Mouse (Mus musculus): ENCODE measurements around the gene Tulp4. TPM values are rescaled to one million over a fixed set of nuclear protein-coding genes. Genes with fewer than 3 reads are reported as not detected.

The Tulp4 gene
- total RNA-seq (2021), result 100 to 1,000 TPM; 355 to 366 TPM
- long read RNA-seq, experiment 1, full-length matches to known transcripts, result 3 of 42 reads
- long read RNA-seq, experiment 1, partial matches to known transcripts, result 28 of 42 reads
- long read RNA-seq, experiment 1, other reads (novel, unspliced or antisense), result 11 of 42 reads
- long read RNA-seq, experiment 2, partial matches to known transcripts, result 18 of 29 reads
- long read RNA-seq, experiment 2, other reads (novel, unspliced or antisense), result 9 of 29 reads

DNA sequence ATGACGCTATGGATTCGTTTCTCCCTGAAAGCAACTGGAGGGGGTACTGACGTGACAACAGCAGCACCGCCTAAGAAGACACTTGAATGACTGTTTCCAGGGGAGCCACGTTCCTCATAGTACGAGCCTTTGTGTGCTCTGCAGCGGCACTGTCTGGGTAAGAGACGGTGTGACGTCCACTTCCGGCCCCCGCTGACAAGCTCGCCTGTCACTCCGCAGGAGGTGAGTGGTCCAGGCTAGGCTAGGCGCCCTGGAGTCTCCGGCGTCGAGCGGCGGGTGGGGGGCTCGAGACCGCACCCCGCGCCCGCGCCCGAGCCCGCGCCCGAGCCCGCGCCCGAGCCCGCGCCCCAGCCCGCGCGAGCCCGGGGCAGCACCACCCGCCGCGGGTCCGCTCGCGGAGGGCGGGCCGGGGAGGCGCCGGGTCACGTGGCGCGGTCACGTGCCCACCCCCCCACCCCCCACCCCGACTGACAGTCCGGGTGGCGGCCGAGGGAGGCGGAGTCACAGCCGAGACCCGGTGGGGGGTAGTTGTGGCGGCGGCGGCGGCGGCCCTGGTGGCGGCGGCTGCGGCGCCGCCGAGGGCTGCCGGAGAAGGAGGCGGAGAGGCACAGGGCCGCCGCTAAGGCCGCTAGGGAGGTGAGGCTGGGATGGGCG, at the start of gene Tulp4:
TSS of gene Tulp4 (plus strand) at position 77 of the 654 bp plus-strand sequence.
- DNase-seq (ENCODE audit: low spot score in 2 of 2), result peak; percentile 71 to 82

DNA sequence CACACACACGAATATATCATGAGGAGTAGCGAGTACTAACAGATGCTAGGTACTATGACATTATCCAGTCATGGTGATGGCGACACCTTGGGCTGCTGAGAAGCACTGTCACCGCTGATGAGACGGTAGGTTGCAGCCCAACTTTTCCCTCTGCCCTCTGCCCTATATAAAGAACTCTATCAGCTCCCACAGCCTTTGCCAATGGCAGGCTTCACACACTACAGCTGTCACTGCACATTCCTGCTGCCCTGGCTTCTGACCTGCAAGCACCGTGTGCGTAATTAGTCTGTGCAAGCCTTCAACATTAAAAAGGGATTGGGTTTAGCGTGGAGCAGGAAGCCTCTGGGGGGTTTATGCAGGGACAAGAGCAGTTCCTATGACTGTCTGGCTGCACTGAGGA, 43.4 kb upstream of the Tulp4 start:
- DNase-seq (ENCODE audit: low spot score in 2 of 2), result no peak

DNA sequence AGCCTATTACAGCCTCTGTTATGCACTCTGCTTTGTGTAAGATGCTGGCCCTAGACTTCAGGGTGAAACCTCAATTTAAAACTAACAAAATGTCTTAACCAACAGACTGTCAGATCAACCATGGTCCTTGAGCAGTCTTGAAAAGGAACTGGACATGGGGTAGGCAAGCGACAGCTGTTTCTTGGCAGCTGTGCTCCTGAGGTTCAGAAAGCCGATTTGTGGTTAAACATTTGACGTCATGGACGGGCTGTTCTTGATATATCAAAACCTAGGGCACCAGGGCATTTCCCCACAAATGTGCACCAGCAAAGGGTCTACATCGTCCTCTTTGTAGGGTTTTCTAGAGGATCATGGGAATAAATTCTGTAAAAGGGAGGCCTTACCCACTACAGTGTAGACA, 42.7 kb upstream of the Tulp4 start:
- DNase-seq (ENCODE audit: low spot score in 2 of 2), result no peak

DNA sequence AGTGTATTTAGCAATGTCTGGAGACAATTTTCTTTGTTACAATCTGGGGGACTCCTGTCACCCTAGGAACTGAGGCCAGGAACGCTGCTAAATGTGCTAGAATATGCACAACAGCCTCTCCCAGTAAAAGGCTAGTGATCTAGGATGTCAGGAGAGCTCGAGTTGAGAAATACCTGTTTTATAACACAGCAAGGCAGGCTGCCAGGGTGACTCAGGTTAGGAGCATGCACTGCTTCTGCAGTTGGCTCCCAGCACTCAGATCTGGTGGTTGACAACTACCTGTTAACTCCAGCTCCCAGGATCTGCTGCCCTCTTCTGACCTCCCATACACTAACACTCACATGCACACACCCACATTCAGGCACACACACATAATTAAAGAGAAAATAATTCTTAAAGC, 40.2 kb upstream of the Tulp4 start:
- DNase-seq (ENCODE audit: low spot score in 2 of 2), result no peak

DNA sequence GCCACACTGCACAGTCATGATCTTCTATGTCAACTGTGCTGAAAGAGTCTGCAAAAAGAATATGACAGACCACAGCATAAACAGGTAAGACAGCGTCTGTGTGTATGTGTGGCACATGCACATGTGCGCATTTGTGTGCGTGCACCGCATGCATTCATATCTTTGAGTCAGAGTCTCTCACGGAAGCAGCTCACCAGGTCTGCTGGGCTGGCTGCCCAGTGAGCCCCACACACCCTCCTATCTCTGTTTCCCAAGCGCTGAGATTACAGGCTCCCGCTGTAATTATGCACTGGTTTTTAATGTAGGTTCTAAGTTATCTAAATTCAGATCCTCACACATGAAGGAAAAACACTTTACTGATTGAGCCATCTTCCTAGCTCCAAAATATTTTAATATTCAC, 38.6 kb upstream of the Tulp4 start:
- no peak for DNase-seq (ENCODE audit: low spot score in 2 of 2)

DNA sequence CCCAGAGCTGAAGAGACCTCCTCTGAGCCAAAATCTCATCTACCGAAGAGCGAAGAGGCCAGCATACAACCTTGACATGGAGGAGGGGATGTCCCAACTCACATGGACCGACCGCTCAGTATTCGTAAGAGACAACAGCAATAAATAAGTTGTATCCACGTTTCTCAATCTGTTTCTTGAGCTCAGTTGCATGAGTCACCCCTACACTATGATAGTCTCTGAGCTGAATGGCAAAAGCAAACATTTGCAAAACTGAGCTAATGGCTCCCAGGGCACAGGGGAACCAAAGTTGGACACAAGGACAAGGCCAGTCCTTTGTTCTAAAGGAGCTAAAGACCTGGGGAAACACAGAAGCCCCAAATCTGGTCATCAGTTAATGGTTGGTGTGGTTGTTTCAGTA, 36.4 kb upstream of the Tulp4 start:
- DNase-seq (ENCODE audit: low spot score in 2 of 2), result no peak

DNA sequence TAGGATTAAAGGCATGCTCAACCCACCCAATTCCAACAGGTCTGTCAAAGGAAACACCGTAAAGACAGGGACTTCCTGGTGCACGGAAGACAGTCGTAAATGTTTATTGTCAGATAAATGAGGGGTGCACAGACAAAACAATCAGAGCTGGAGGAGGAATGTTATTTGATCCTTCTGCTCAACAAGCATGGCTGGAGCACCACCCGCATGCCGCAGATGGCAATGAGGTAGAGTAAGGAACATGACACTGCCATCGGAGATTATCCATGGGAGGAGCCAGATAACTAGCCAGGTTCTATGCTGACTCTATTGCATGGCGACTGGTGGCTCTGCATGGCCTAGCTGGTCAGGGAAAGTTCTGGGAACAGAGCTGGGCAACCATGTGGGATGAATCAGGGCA, 32.8 kb upstream of the Tulp4 start:
- DNase-seq (ENCODE audit: low spot score in 2 of 2), result no peak

DNA sequence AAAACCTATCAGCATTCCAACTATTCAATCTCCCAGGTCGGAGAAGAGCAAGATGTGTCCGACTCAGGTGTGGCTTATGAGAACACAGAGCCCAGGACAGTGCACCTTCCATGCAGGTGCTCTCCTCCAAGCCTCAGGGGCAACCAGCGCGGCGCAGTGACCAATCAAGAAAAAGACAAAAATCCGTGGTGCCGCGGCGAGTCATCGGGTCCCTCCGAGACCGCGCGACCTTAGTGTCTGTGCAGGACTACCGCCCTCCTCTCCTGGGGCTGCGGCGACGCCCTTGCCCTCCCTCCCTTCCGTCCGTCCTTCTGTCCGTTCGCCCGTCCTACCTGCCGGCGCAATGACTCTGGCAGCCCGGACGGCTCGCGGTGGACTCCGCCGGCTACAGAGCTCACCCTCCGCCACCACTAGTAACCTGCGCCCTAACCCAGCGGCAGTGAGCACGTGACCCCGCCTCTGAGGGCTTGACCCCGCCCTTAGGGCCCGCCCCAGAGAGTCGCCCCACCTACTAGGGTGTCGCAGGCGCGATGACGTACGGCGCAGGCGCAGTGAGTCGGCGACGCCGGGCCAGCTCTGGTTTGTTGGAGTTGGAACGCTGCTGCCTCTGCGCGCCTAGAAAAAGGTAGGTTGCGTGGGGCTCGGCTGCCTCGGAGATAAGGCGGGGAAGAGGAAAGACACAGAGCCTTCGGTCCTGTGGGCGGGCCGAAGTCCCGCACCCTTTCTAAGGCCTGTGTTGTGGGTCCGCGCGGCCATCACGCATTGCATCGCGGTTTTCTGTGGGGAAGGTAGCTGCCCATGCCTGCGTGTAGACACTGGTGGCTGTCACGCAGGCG, 26.7 kb upstream of the Tulp4 start, which contains the start of the genes Serac1 and Gtf2h5:
TSS of gene Serac1 (minus strand) at position 455 of the 836 bp plus-strand sequence.
TSS of gene Gtf2h5 (plus strand) at position 500 of the 836 bp plus-strand sequence.
- peak; percentile 98 to 99 for DNase-seq (ENCODE audit: low spot score in 2 of 2)

DNA sequence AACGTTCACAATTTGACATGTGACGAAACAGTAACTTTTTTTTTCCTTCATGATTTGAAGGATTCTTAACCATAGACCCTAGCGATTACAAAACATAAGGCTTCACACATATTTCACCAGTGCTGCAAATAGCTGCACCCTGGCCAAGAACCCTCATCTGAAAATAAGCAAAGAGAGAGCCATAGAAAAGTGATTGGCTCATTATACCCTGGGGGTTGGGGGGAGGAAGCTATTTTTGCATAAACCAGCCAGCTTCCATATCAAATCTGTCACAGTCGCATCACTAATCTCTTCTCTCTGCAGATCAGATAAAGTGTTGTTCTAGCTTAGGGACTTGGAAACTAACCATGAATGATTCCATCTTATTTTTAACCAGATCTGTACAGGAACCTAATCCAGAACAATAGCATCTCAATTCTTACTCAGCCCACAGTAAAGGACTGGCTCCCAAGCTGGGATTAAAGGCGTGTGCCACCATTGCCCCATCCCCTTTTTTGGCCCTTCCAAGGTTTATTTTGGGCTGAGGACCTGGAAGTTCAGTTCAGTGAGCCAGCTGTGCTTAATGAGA, 22.8 kb upstream of the Tulp4 start:
- DNase-seq (ENCODE audit: low spot score in 2 of 2), result no peak

DNA sequence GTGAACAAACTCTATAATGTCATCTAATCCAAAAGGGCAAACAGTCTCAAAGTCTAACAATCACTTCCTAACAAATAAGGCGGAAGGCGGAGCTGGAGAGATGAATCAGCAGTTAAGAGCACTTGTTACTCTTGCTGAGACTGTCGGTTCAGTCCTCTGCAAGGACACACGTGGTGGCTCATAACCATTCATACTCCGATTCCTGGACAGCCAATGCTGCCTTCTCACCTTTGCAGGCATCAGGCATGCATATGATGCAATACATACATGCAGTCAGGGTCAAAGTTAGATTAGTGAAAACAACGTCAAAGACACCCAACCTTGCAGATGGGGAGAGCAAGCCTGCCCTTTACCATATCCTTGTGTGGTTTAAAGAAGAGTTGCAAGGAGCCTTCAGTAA, 14.6 kb upstream of the Tulp4 start:
- no peak for DNase-seq (ENCODE audit: low spot score in 2 of 2)

DNA sequence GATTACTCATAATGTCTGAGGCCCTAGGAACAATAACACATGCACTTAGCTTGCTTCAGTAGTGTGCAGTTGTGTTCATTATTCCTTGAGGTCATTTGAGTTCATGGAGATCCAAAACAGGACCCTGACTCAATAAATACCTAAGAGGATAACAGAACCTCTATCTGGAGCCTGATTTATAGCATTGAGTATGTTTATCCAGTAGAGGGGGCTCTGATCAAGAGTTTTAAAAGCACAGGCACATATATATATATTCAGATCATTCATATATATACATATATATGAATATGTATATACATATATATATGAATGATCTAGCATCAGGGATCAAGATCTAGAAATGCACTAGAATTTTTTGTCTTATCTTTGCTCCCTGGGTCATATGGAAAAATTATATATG, 10.7 kb upstream of the Tulp4 start:
- DNase-seq (ENCODE audit: low spot score in 2 of 2), result no peak

DNA sequence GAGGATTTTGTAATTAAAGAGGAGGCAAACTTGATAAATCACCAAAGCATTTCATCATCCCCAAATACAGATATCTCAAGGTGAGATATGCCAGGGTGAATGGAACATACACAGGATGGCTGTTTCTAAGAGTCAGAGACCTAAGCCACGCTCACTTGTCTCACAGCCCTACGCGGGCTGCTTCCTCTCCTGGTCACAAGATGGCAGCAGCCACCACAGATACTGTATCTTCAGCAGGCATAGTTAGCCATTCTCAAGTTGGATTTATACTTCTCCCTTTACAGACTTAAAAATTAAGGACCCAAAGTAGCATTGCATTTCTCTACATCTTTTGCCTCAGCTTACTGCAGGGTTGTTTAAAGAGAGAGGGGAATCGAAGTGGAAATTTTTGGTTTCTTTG, 8.4 kb upstream of the Tulp4 start:
- DNase-seq (ENCODE audit: low spot score in 2 of 2), result peak; percentile 58 to 66

DNA sequence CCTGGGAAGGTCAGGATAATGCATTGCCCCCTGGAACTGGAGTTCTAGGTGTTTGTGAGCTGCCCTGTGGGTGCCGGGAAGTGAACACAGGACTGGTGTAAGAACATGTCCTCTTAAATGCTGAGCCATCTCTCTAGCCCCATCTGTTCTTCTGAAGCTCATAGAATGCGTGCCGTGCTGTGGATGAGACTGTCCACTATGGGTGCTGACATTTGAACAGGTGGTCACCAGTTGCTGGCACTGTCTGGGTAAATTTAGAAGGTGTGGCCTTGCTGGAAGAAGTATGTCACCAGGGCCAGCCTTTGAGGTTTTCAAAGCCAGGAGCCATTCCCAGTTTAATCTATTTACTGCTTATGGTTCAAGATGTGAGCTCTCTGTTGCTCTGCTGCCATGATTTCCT, 4.0 kb upstream of the Tulp4 start:
- DNase-seq (ENCODE audit: low spot score in 2 of 2), result no peak

DNA sequence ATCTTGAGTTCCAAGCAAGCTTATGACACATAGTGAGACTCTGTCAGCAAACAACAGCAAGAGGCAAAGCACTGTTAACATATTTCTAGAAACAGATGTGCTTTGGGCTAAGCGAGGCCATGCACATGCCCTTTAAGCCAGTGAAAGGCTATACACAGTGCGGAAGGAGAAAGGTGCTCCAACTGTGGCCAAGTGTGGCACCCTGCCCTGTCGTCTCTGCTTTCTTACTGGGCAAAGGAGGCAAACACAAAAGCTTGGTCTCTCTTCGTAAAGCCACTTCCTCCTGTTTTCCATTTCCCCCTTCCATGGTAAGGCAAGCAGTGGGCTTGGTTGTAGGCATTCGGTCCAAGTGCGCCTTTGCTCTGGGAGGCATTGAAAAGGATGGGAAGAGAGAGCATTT, 2.7 kb upstream of the Tulp4 start:
- DNase-seq (ENCODE audit: low spot score in 2 of 2), result no peak

DNA sequence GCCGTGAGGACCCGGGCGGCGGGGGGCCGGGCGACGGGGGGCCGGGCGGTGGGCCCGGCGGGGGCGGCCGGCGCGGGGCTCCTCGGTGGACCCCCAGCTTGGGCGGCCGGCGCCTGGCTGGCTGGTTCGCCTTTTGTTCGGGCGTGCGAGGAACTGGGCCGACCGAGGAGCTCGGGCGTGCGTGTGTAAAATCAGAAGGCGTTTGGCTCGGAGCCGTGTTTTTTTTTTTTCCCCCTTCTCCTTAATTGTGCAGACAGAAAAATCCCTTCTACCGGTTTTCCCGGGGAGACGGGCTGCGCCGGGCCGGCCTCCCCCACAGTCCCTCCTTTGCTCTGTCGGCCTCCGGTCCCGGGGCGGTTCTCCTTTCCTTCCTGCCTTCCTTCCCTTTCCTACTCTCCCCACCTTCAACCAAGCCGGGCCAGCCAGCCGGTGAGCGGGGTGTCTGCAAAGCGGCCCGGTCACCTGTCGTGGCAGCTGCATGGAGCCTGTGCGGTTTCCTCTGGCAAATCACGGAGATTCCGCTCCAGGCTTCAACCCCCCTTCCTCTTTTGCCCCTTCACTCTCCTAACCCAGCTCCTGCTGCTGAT, 871 bp downstream of the Tulp4 start:
- peak; percentile 31 to 50 for DNase-seq (ENCODE audit: low spot score in 2 of 2)

DNA sequence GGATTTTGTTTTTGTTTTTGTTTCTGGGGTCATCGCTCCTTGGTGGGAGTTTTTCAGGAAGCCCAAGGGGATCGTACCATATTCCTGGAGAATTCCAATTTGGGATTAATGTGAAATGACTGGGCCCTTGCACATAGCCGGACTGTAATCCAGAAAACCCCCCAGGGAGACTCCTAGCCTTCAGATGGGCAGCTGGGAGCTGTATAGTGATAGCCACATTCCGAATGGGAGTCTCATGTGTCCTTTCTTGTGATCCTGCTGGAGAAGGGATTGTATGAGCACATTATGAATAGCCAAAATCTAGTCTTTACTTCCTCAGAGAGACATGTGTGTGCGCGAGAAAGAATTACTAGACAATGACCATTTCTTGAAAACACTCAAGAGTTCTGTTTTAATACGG, 1.9 kb downstream of the Tulp4 start:
- no peak for DNase-seq (ENCODE audit: low spot score in 2 of 2)

DNA sequence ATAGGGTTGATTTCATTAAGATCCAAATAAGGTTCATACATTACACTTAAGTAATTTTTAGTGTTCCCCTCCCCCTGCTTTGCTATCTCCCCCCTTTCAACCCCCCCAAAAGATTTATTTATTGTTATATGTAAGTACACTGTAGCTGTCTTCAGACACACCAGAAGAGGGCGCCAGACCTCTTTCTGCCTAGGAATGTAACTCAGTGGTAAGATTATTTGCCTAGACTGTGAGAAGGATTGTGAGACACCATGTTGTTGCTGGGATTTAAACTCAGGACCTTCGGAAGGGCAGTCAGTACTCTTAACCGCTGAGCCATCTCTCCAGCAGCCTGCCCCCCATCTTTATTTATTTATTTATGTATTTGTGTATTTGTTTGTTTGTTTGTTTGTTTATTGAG, 4.7 kb downstream of the Tulp4 start:
- DNase-seq (ENCODE audit: low spot score in 2 of 2), result peak; percentile 12 to 14

DNA sequence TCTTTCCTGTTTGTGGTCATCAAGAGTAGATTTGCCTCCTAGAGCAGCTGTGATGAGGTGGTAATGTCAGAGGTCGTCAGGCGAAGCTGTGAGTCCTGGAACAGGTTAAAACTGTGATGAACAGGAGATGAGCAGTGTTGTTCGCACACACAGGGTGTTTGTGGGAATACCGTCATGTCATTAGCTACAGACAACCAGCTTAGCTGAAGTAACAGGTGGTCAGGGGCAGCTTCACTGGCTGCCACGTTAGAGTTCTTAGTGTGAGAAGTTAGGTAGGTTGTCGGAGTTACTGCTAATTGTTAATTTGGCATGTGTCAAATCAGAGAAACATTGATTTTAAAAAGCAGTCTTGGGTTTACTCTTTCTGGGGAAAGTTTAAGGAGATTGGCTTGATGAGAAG, 7.4 kb downstream of the Tulp4 start:
- DNase-seq (ENCODE audit: low spot score in 2 of 2), result no peak

DNA sequence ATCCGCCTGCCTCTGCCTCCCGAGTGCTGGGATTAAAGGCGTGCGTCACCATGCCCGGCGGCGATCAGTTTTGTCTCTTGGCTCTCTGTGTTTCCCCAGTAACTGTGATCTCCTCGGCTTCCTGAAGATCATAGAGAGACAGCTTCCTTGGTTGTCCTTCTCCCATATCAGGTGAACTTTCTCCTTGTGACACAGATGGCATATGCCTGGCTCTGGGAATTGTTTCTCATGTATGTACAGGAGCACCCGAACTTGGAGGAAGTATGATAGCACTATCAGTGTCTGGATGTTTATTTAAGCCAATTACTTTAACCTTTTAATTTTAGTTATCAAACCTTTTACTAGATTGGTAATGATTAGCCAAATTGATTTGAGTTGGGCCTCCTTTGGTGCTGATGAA, 8.8 kb downstream of the Tulp4 start:
- DNase-seq (ENCODE audit: low spot score in 2 of 2), result no peak

DNA sequence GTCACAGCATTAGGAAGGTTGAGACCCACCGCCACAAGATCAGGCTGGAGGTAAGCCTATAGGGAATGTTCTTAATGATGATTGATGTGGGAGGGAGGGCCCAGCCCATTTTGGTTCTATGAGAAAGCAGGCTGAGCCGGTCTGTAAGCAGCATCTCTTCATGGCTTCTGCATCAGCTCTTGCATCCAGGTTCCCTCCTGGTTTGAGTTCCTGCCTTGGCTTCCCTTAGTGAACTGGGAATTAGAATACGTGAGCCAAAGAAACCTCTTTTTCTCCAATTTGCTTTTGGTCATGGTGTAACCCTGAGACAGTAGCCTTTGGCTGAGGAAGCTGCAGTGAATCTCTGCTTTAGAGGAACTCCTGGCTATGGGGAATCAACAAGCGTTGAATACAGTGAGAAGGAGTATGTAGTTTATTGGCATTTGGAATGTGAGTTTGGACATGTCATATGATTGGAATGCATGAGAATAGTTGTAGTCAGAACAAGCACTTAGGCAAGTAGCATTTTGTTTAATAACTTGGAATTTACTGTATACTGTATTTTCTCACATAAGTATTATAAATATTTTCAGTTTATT, 11.0 kb downstream of the Tulp4 start:
- no peak for DNase-seq (ENCODE audit: low spot score in 2 of 2)

DNA sequence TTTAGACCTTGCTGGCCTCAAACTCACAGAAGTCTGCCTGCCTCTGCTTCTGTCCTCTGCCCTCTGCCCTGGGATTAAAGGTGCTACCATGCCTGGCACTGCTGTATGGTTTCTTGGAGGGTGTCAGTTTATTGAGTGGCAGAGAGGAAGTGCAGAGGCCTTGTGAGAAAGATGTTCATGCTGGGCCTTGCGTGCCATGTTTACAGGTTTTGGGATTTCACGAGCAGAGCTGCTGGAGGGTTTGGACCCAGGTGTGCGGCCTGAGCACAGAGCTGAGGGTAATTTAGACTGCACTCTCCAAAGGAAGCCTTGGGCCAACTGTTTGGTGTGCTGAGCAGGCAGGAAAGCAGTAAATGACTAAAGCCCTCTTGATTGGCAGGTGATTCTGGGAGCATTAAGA, 11.7 kb downstream of the Tulp4 start:
- no peak for DNase-seq (ENCODE audit: low spot score in 2 of 2)

Data from left cerebral cortex, adult 18-20 months (tissue).